Mouse (Mus musculus): ENCODE measurements around the gene Olfr718-ps1.

- TF ChIP-seq CTCF (IDR thresholded peaks at IDR 0.05; ENCODE audit: control insufficient read depth, insufficient read depth, insufficient read length) = no peak
- TF ChIP-seq MAX (IDR thresholded peaks at IDR 0.05) = no peak
- no peak for TF ChIP-seq MYOG (IDR thresholded peaks at IDR 0.05; ENCODE audit: control insufficient read depth, extremely low read depth, insufficient read length)
- TF ChIP-seq FOSL1 (IDR thresholded peaks at IDR 0.05; ENCODE audit: insufficient read depth, low read length, poor library complexity, severe bottlenecking) = no peak
These were observed 25.3 kb downstream of the Olfr718-ps1 start for GRCm38 (mm10) chr5:143122125-143122524.

All from C2C12 (cell line).